Mouse (Mus musculus) layer of hippocampus, adult 2 months (tissue): ENCODE measurements at regions not wholly inside any gene's neighbourhood (a gene's known extent, or its start where the extent isn't known, plus 50 kb on each side); places are given as distances from the start of the nearest gene placed in this dataset.

ENCODE experiments used
- DNase-seq, 2 experiments: peaks; one replicate each; pipeline ENCODE4 v3.0.0; 2022; ENCODE audit warnings: low spot score in 2 of 2
- H3K27ac ChIP-seq: fragments of 200-600 bp; 2 replicates; pipeline ENCODE4 v1.8.1; 2022
- H3K4me3 ChIP-seq: fragments of 200-600 bp; 2 replicates; pipeline ENCODE4 v1.8.1; 2022; ENCODE audit warnings: mild to moderate bottlenecking
- CTCF ChIP-seq: fragments of 200-600 bp; conservative IDR thresholded peaks from 2 replicates; pipeline ENCODE4 v1.8.1; 2022; ENCODE audit warnings: antibody characterized with exemption, mild to moderate bottlenecking, moderate library complexity

GRCm38 (mm10) chr1:194565574-194565973 is 52.4 kb upstream of the Plxna2 start:
- no peak for TF ChIP-seq CTCF
- DNase-seq, result no peak
- H3K27ac ChIP-seq, result no peak overlapping the region
- no peak overlapping the region for H3K4me3 ChIP-seq

- DNase-seq, result peak; percentile 18 to 39
- Histone ChIP-seq H3K4me3 (no peak overlapping the region), H3K27ac (peak overlapping the region; percentile 28; the same call in 1 of the 2 replicates)
- no peak for TF ChIP-seq CTCF
These were observed 54.1 kb upstream of the Plxna2 start for GRCm38 (mm10) chr1:194563946-194564345.

- Histone ChIP-seq H3K4me3 (no peak overlapping the region), H3K27ac (no peak overlapping the region)
- no peak for TF ChIP-seq CTCF
- no peak for DNase-seq
These were observed 56.9 kb upstream of the Plxna2 start for GRCm38 (mm10) chr1:194561098-194561497.

GRCm38 (mm10) chr1:194548661-194549060 is 69.4 kb upstream of the Plxna2 start:
- DNase-seq, result no peak
- no peak for TF ChIP-seq CTCF
- no peak overlapping the region for H3K27ac ChIP-seq
- H3K4me3 ChIP-seq, result no peak overlapping the region

GRCm38 (mm10) chr1:194548243-194548642 is 69.8 kb upstream of the Plxna2 start:
- DNase-seq, result no peak
- H3K4me3 ChIP-seq, result no peak overlapping the region
- TF ChIP-seq CTCF, result no peak
- no peak overlapping the region for H3K27ac ChIP-seq

- TF ChIP-seq CTCF, result no peak
- peak in 1 of 2 experiments; percentile 25 for DNase-seq
- Histone ChIP-seq H3K27ac (no peak overlapping the region), H3K4me3 (no peak overlapping the region)
These were observed 77.1 kb upstream of the Plxna2 start for GRCm38 (mm10) chr1:194540923-194541322.

- Histone ChIP-seq H3K4me3 (no peak overlapping the region), H3K27ac (no peak overlapping the region)
- DNase-seq, result no peak
- no peak for TF ChIP-seq CTCF
These were observed 90.5 kb upstream of the Plxna2 start for GRCm38 (mm10) chr1:194527342-194528165.

- Histone ChIP-seq H3K4me3 (no peak overlapping the region), H3K27ac (no peak overlapping the region)
- no peak for DNase-seq
- no peak for TF ChIP-seq CTCF
These were observed 93.0 kb upstream of the Plxna2 start for GRCm38 (mm10) chr1:194524976-194525375.

GRCm38 (mm10) chr1:194521216-194521615 is 96.8 kb upstream of the Plxna2 start:
- Histone ChIP-seq H3K27ac (no peak overlapping the region), H3K4me3 (no peak overlapping the region)
- no peak for TF ChIP-seq CTCF
- DNase-seq, result no peak

- no peak for DNase-seq
- Histone ChIP-seq H3K4me3 (no peak overlapping the region), H3K27ac (no peak overlapping the region)
- no peak for TF ChIP-seq CTCF
These were observed 98.4 kb upstream of the Plxna2 start for GRCm38 (mm10) chr1:194519509-194520220.

GRCm38 (mm10) chr1:194516136-194516535 is 101.9 kb upstream of the Plxna2 start:
- no peak for TF ChIP-seq CTCF
- no peak for DNase-seq
- no peak overlapping the region for H3K4me3 ChIP-seq
- no peak overlapping the region for H3K27ac ChIP-seq

- no peak for DNase-seq
- TF ChIP-seq CTCF, result no peak
- Histone ChIP-seq H3K4me3 (no peak overlapping the region), H3K27ac (no peak overlapping the region)
These were observed 109.7 kb upstream of the Plxna2 start for GRCm38 (mm10) chr1:194508314-194508713.

GRCm38 (mm10) chr1:194505826-194506225 is 112.2 kb upstream of the Plxna2 start:
- Histone ChIP-seq H3K4me3 (no peak overlapping the region), H3K27ac (no peak overlapping the region)
- DNase-seq, result no peak
- TF ChIP-seq CTCF, result no peak

- no peak for DNase-seq
- no peak for TF ChIP-seq CTCF
- Histone ChIP-seq H3K27ac (no peak overlapping the region), H3K4me3 (no peak overlapping the region)
These were observed 113.8 kb upstream of the Plxna2 start for GRCm38 (mm10) chr1:194504207-194504606.
